Mouse (Mus musculus) embryonic fibroblast, embryonic 13.5 days (primary cell): ENCODE measurements around the gene Wscd2.

Experiments
- CTCF ChIP-seq: IDR thresholded peaks from 2 replicates; pipeline ENCODE4 v1.5.1; 2011; ENCODE audit warnings: mild to moderate bottlenecking, control low read depth, low read length, moderate library complexity, borderline replicate concordance; ENCODE audit not compliant: insufficient read depth
- POLR2A ChIP-seq: IDR thresholded peaks from 2 replicates; pipeline ENCODE4 v1.6.1; 2011; ENCODE audit warnings: low read depth, mild to moderate bottlenecking, control low read depth, low read length, moderate library complexity

DNA sequence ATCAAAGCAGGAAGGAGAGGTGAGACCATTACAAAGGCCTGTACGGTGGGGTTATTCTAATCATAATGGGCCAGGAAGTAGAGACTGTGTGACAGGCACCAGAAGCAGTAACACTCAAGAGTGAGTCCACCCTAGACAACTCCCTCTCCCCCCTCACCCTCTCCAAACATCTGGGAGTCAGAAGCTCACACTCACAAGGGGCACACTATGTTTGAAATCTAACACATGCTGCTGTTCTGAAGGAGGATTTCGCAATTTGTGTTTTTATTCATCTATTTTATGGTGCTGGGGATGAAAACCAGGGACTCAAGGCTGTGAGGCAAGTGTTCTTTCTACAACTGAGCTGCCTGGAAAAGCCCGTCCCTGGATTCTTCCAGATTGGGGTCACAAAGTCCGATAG lies 114.6 kb downstream of the Wscd2 start:
- TF ChIP-seq CTCF (no peak), POLR2A (no peak)
